ENCODE assay signal across 18 mouse cellular contexts in genomic region chrX:130601911-130602310, GRCm38 (mm10).
DNase-seq lines count a peak whose midpoint lies in the region; ATAC-seq lines count a peak whose summit lies in the region.
"Had no signal": no experiment of that assay in that cellular context is flagged by ENCODE, and none has a peak within 500 bp of the region (broad histone marks: within the 10 kb centered on the region; RNA-seq: fewer than 3 reads in every experiment).

No protein-coding gene starts in this region.

- ATAC-seq in neural tube, embryonic 15.5 days (ENCODE audit: low FRiP score) = no peak
- ATAC-seq: midbrain, embryonic 16.5 days had no signal

- DNase-seq in frontal cortex, postnatal 36 days (ENCODE audit: low spot score in 2 of 2) = peak; percentile 1 to 37
- no peak for DNase-seq in frontal cortex, postnatal 25 days (ENCODE audit: low spot score in 2 of 2)
- peak; percentile 4 for DNase-seq in CD4-positive helper T cell, adult 2 months (ENCODE audit: low read depth, low spot score)
- peak; percentile 66 for DNase-seq in brain, adult 2 months (ENCODE audit: low read depth, low spot score)
- DNase-seq in right cerebral cortex, adult 2 months (ENCODE audit: low spot score in 2 of 2) = peak; percentile 8 to 18
- no peak for DNase-seq in embryo, embryonic 10.5 days (ENCODE audit: low spot score)
- DNase-seq in ovary, postnatal 14 days (ENCODE audit: low spot score) = no peak
- DNase-seq: adrenal gland, postnatal 14 days; cerebellum, adult 18-20 months; cerebellum, postnatal 25 days; kidney, adult 18-20 months; kidney, postnatal 14 days; lung, adult 18-20 months; retina, postnatal 1 day had no signal

- no peaks in the 10 kb centered on the region for H3K4me1 ChIP-seq in neural tube, embryonic 15.5 days
- H3K4me1 ChIP-seq: forebrain, embryonic 10.5 days had no signal

- WGBS in neural tube, embryonic 15.5 days = 76% methylated on average over 3 of the region's 3 CpGs

- H3K9ac ChIP-seq in neural tube, embryonic 15.5 days (replicated peaks) = no peak overlapping the region

- H3K4me2 ChIP-seq in neural tube, embryonic 15.5 days = no peak overlapping the region
- H3K4me2 ChIP-seq: liver, embryonic 11.5 days had no signal

- no peaks in the 10 kb centered on the region for H3K9me3 ChIP-seq in neural tube, embryonic 15.5 days (replicated peaks)
- H3K9me3 ChIP-seq: forebrain, embryonic 10.5 days had no signal

- no peak overlapping the region for H3K4me3 ChIP-seq in neural tube, embryonic 15.5 days (replicated peaks)
- H3K4me3 ChIP-seq: forebrain, embryonic 10.5 days had no signal

- H3K27ac ChIP-seq in neural tube, embryonic 15.5 days (replicated peaks) = no peak overlapping the region
- H3K27ac ChIP-seq: forebrain, embryonic 10.5 days had no signal

- H3K36me3 ChIP-seq in neural tube, embryonic 15.5 days = no peaks in the 10 kb centered on the region
- H3K36me3 ChIP-seq: forebrain, embryonic 10.5 days had no signal

- no peaks in the 10 kb centered on the region for H3K27me3 ChIP-seq in neural tube, embryonic 15.5 days (replicated peaks)

Comparison
In these comparisons a context has a peak if more than half of its experiments do, and no peak if none do; other contexts are left out.
1. DNase-seq: peak in frontal cortex, postnatal 36 days (2 of 2), CD4-positive helper T cell, adult 2 months (single experiment), brain, adult 2 months (single experiment) and right cerebral cortex, adult 2 months (2 of 2); none in frontal cortex, postnatal 25 days (0 of 2), embryo, embryonic 10.5 days (single experiment) and ovary, postnatal 14 days (single experiment).